Mouse (Mus musculus): Measurements from ENCODE around the gene Drap1.

DNA sequence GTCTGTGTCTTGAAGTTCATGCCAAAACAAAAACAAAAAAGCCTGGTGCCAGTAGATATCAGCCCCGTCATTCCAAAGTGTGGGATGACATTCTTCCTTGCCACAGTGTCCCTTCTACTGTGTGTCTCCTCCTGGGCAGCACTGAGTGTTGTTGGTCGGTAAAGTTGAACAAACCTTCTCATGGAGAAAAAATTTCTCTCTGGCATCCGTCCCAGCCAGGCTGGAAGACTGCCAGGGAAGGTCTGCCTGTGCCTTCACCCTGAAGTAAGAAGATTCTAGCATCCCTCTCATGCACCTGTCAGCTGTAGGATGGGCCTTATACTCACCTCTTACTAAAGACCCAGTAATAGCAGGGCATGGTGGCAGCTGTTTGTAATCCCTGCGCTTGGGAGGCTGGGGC lies 31.9 kb downstream of the Drap1 start:
- TF ChIP-seq CTCF (IDR thresholded peaks at IDR 0.05; ENCODE audit: control insufficient read depth, insufficient read depth, low read length) (no peak), POLR2A (IDR thresholded peaks at IDR 0.05; ENCODE audit: borderline replicate concordance, control insufficient read depth, low read depth, low read length) (no peak)

All from bone marrow, adult 2 months (tissue).